Mouse (Mus musculus): Measurements from ENCODE around the gene Rarres2.

DNA sequence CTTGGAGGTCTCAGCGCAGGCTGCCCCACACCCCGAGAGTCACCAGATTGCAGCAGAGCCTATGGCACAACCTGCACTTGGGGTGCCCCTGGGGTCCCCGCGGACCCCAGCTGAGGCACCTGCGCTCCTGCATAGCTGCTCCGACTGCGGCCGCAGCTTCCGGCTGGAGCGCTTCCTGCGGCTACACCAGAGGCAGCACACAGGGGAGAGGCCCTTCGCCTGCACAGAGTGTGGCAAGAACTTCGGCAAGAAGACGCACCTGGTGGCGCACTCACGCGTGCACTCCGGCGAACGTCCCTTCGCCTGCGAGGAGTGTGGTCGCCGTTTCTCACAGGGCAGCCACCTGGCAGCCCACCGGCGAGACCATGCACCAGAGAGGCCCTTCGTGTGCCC is 24.6 kb upstream of the Rarres2 start:
- TF ChIP-seq ETS1 (IDR thresholded peaks at IDR 0.05; ENCODE audit: low read depth, low read length) (no peak), GATA1 (IDR thresholded peaks at IDR 0.05; ENCODE audit: low read depth, low read length) (no peak), HCFC1 (IDR thresholded peaks at IDR 0.05; ENCODE audit: low read depth, low read length) (no peak), CTCF (IDR thresholded peaks at IDR 0.05 in 2 of 3, conservative IDR thresholded peaks at IDR 0.05 in 1 of 3; ENCODE audit: control insufficient read depth in 1 of 3, insufficient read depth in 1 of 3, low read depth in 2 of 3, low read length in 3 of 3, poor library complexity in 1 of 3, severe bottlenecking in 1 of 3) (no peak), POLR2A (IDR thresholded peaks at IDR 0.05; ENCODE audit: control insufficient read depth in 1 of 2, insufficient read depth in 1 of 2, low read depth in 1 of 2, low read length in 2 of 2, poor library complexity in 1 of 2) (no peak), ELF1 (IDR thresholded peaks at IDR 0.05; ENCODE audit: low read depth, low read length) (no peak), TBP (IDR thresholded peaks at IDR 0.05; ENCODE audit: low read depth, low read length) (no peak), TCF12 (IDR thresholded peaks at IDR 0.05; ENCODE audit: low read depth, low read length) (no peak), SMC3 (IDR thresholded peaks at IDR 0.05; ENCODE audit: low read depth, low read length) (no peak), MXI1 (IDR thresholded peaks at IDR 0.05; ENCODE audit: low read depth, low read length) (no peak)
